Mouse (Mus musculus): ENCODE measurements around the gene Ucn2.

The Ucn2 gene

DNA sequence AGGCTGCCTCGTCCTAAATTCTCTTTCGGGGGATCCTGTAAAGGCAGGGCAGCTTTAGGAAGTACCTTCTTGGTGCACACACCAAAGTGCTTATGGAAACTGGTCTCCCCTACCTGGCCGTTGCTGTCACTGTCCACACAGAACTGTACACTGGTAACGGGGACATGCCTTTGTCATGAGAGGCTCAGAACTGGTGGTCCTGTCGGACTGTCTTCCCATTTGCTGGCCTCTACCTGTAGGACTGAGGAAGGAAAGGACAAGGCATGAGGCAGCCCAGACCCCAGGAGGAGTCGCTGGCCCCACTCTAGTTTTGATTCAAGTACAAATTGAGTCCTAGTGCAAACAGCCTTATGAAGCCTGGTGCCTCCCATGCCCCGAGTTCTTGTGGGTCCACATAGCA is 45.2 kb downstream of the Ucn2 start:
- no peak for DNase-seq (ENCODE audit: low spot score)

DNA sequence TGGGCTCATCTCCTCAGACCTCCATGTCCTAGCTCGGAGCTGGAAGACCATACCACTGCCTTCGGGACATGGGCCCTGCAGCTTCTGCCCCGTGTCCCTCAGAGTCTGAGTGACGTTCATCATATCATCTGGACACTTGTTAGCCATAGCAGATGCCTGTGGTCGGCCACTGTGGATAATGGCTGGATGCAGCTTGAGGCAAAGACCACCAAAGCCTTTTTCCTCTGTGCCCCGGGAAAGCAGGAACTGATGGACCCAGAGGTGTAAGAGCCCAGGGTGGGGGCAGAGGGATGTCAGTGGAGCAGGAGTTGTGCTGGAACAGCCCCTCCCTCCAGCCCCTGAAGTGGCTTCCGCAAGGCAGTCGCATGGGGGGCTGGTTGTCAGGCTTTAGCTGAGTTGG is 45.9 kb downstream of the Ucn2 start:
- no peak for DNase-seq (ENCODE audit: low spot score)

DNA sequence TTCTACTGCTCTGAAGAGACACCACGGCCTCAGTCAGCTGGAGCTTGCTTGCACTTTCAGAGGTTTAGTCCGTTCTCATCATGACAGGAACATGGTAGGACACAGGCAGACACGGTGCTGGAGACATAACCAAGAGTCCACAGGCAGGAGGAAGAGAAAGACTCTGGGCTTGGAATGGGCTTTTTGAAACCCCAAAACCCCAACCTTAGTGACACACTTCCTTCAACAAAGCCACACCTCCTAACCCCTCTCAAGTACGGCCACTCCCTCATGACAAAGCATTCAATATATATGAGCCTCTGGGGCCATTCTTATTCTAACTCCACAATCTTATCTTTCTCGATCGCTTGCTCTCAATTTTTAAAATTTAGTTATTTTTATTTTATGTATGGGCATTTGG is 46.6 kb downstream of the Ucn2 start:
- no peak for DNase-seq (ENCODE audit: low spot score)
